Mouse (Mus musculus): ENCODE measurements around the gene Cdc42se1. TPM values are rescaled to one million over a fixed set of nuclear protein-coding genes. Genes with fewer than 3 reads are reported as not detected.

Cdc42se1 gene
- total RNA-seq, 2 experiments from 2014 or later: 40.4 to 41.3 TPM

DNA sequence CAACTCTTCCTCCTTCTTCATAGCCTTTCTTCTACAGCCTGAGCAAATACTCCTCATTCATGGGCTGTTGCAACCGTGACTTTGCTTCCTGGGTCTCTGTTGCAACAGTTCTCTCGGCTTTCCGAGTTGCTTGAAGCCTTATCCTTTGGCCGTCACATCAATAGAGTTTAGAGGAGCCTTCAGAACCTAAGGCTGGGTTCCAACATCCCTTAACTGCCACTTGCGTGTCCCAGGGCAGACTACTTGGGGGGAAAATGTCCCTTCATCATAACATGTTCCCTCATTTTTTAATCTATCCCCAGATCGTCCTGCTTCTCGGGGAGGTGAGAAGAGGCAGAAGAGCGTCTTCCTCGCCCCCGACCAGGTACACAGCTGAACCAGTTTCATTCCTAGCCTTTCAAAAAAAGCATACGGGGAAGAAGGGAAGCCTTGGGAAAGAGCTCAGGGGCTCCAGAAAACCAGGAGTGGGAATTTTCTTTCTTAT, 53.9 kb downstream of the Cdc42se1 start:
- intact Hi-C loops (cut with DNase I): loop anchor here (2.0 kb wide), 1 partner anchor 32 kb away; the partner anchor contains the start of gene Cers2
- peak; percentile 61 to 67 for DNase-seq

DNA sequence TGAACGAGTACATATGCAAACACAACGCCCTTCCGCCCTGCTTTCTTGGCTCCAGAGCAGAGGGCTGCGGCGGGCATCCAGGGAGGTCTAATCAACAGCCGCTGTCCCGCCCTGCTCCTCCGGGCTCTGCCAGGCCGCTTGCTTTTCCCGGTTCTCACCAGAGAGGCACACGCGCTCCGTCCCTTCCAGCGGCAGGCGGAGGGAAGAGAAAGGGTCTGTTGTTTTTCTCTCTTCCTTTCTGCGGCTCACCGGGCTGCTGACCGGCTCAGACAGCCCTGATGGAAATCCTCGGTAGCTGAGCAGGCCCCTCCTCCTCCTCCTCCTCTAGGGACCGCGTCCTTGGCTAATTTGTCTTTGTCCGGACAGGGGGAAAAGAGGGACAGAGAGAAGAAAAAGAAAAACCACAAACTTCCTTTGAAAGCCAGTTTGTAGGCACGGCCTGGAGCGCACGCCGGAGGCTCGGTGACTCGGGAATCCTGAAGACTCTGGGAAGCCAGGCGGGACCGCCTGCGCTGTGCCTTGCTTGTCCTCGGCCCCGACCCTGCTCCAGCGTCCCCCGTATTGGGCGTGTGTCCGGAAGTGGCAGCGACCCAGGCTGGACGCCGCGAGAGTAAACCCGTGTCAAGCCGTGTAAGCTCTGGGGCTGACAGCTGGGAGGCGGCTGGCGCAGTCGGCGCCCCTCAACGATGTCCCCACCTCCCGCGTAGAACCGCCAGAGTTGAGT, 54.5 kb downstream of the Cdc42se1 start:
- intact Hi-C loops (cut with DNase I): loop anchor here (2.0 kb wide), 1 partner anchor 32 kb away; the partner anchor contains the start of gene Cers2
- peak; percentile 89 to 92 for DNase-seq

DNA sequence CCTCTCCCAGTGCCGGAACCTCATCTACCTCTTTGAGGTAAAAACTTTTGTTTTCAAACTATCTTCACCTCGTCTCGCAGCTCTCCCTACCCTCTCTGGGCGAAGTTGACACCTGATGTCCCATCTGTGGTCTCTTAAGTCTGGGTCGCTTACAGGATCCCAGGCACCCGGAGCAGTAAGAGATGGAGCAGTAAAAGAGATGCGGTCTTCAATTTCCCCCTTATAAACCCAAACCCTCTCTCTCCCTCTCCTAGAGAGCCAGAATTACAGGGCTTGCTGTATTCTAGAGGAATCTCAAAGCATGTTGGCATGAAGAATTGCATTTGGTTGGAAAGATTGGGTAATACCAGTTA, 55.0 kb downstream of the Cdc42se1 start:
- intact Hi-C loops (cut with DNase I): loop anchor here (2.0 kb wide), 1 partner anchor 31 kb away; the partner anchor contains the start of gene Cers2
- no peak for DNase-seq

DNA sequence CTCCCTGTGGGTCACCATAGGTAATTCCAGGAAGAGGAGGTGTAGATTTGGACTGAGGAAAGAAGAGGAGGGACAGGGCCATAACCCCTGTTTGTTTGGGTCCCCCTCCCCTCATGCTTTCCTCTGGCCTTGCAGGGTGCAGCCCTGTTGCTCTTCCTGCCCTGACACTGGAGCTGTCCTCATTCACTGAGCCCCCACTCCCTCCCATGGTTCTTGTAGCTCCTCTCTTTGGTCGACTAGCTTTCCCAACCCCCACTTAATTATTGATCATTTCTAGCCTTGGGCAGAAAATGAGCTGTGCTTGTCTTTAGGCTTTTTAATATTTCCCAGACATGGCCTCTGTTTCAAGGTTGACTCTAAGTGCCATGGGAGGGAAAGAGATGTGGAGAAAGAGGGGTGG, 55.5 kb downstream of the Cdc42se1 start:
- intact Hi-C loops (cut with DNase I): no loop called here
- no peak for DNase-seq

DNA sequence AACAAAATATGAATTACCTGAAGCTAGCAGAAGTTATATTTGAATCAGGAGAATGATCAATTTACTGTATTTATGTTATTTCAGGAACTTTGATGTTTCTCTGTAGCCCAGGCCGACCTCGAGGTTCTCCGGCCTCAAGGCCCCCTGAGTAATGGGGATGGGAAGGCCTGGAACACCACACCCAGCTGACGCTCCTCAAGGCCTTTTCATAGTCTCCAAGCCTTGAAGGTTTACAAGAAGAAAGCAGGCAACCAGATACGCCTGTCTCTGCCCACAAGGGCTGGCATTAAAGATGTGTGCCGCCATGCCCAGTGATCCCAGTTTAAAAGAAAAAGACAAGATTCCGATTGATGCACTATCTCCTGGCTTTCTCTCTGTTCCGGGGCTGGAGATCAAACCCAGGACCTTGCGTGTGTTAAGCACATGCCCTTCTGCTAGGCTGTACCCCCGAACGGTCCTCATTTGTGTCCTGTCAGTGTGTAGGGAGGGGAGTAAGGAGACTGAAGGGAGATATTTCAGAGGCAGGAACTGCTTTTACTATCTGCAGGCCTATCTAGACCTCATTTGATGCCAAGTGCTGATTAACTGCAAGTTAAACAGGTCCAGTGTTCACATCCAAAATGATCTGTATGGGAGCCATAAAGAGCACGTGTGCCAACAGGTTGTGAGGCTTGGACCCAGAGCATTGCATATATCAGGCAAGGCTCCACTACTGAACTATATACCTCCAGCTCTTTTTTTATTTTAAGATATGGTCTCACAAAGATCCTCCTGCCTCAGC, 56.2 kb downstream of the Cdc42se1 start:
- intact Hi-C loops (cut with DNase I): no loop called here
- no peak for DNase-seq

DNA sequence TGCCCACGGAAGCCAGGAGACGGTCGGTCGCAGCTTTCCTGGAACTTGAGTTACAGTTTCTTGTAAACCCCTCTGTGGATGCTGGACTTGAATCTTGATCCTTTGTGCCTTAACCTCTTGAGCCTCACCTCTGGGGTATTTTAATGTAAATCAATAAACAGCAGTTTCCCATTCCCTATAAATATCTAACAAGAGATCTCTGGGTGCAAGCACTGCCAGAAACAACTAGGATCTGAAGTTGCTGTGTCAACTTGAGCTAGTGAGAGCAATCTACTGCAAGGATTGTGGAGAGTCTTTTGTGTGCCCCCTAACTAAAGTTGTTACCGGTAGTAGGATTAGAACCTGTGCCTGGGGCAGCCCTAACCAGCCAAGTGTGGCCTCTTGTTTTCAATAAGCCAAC, 56.9 kb downstream of the Cdc42se1 start:
- intact Hi-C loops (cut with DNase I): no loop called here
- DNase-seq: no peak

Other genes starting within 250 kb of the Cdc42se1 start
- 10 to 100 TPM; 20.3 to 24.3 TPM for gene Zfp687, start 213.3 kb upstream of the Cdc42se1 start, total RNA-seq (2021)
- 100 to 1,000 TPM; 140 to 142 TPM for gene Psmd4, start 186.1 kb upstream of the Cdc42se1 start, total RNA-seq (2021)
- 10 to 100 TPM; 25.7 to 26.1 TPM for gene Pip5k1a, start 121.8 kb upstream of the Cdc42se1 start, total RNA-seq (2021)
- gene Vps72, start 117.7 kb upstream of the Cdc42se1 start, total RNA-seq (2021): 10 to 100 TPM; 39.0 to 53.0 TPM
- 1 to 10 TPM; 9.6 to 9.9 TPM for gene Tmod4, start 104.3 kb upstream of the Cdc42se1 start, total RNA-seq (2021)
- 10 to 100 TPM; 28.9 to 34.9 TPM for gene Scnm1, start 94.7 kb upstream of the Cdc42se1 start, total RNA-seq (2021)
- gene Lysmd1, start 94.6 kb upstream of the Cdc42se1 start, total RNA-seq (2021): 1 to 10 TPM; 8.0 to 8.6 TPM
- gene Tnfaip8l2, start 86.4 kb upstream of the Cdc42se1 start, total RNA-seq (2021): 1 to 10 TPM; 1.7 to 1.8 TPM
- 10 to 100 TPM in 1 of 2 experiments, 1 to 10 TPM in 1; 7.9 to 10.2 TPM for gene Sema6c, start 68.3 kb upstream of the Cdc42se1 start, total RNA-seq (2021)
- gene Gabpb2, start 10.8 kb upstream of the Cdc42se1 start, total RNA-seq (2021): 10 to 100 TPM; 14.0 to 17.1 TPM
- 1 to 10 TPM; 6.4 to 8.9 TPM for gene Mllt11, start 3.4 kb downstream of the Cdc42se1 start, total RNA-seq (2021)
- under 1 TPM in 1 of 2 experiments, not detected in 1; 0.12 TPM for gene Gm128, start 12.9 kb downstream of the Cdc42se1 start, total RNA-seq (2021)
- not detected for gene Bnipl, start 22.5 kb downstream of the Cdc42se1 start, total RNA-seq (2021)
- gene Mindy1, start 52.6 kb downstream of the Cdc42se1 start, total RNA-seq (2021): 10 to 100 TPM; 27.7 TPM
- gene Prune1, start 53.3 kb downstream of the Cdc42se1 start, total RNA-seq (2021): 10 to 100 TPM; 28.8 to 35.2 TPM
- under 1 TPM; 0.37 to 0.38 TPM for gene Anxa9, start 78.4 kb downstream of the Cdc42se1 start, total RNA-seq (2021)
- gene Cers2, start 86.1 kb downstream of the Cdc42se1 start, total RNA-seq (2021): 10 to 100 TPM; 58.4 to 65.6 TPM
- gene Setdb1, start 128.5 kb downstream of the Cdc42se1 start, total RNA-seq (2021): 10 to 100 TPM; 16.2 to 18.2 TPM
- gene 4930558C23Rik, start 174.1 kb downstream of the Cdc42se1 start, total RNA-seq (2021): not detected
- 10 to 100 TPM; 53.0 to 56.1 TPM for gene Arnt, start 205.7 kb downstream of the Cdc42se1 start, total RNA-seq (2021)